Mouse (Mus musculus): Measurements from ENCODE around the gene Tmem190. TPM values are rescaled to one million over a fixed set of nuclear protein-coding genes. Genes with fewer than 3 reads are reported as not detected.
A peak's percentile ranks its signal among the peaks of the same experiment; 100 is the strongest.
"Not testable (repeated sequence)": the region's sequence is repeated elsewhere in the genome, so short reads cannot be mapped to it uniquely, and the experiment has no call there.

Gene Tmem190
- total RNA-seq, 2 experiments from 2014 or later = not detected

- intact Hi-C loops (cut with DNase I; ENCODE audit: low total_unique reads) = no loop called here
- no peak for DNase-seq
These were observed 17.6 kb upstream of the Tmem190 start for GRCm38 (mm10) chr7:4764946-4765710.

DNA sequence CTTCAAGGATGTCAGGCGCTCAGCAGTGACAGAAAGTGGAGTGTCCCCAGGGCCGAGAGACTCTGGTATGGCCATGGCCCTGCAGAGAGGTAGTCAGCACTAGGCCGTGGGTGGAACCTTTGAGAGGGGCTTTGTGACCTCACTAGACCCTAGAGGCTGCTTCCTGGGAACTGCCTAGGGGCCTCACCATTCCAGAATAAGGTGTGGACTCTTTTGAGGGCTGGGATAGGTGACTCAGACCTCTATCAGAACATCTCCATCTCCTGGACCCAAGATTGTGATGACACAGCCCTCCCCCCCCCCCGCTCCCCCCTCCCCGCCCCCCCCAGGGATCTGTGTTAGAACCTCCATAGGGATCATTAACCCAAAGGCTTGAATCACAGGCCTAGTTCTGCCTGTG is 11.5 kb upstream of the Tmem190 start, which contains the start of gene Fam71e2:
Gene Fam71e2 (minus strand): TSS at position 101 of the 400 bp plus-strand sequence.
- DNase-seq = no peak
- intact Hi-C loops (cut with DNase I; ENCODE audit: low total_unique reads) = no loop called here

DNA sequence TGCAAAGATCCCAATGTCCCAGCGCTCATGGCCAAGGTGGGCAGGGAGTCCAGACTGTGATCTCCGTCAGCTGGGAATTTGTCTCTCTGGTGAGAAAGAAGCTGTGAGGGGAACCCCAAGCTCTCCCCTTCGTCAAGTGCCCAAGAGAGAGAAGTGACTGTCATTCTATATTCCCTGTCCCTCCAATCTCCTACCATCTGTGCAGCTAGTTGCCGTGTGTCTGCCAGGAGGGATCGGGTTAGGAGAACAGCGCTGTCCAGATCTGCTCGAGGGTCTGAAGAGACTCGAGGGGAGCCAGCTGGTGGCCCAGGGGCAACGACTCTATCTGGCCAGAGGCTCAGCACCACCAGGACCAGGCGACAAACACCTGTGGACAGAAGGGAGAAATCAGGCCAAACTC is 6.6 kb upstream of the Tmem190 start:
- no peak for DNase-seq
- intact Hi-C loops (cut with DNase I; ENCODE audit: low total_unique reads) = no loop called here

DNA sequence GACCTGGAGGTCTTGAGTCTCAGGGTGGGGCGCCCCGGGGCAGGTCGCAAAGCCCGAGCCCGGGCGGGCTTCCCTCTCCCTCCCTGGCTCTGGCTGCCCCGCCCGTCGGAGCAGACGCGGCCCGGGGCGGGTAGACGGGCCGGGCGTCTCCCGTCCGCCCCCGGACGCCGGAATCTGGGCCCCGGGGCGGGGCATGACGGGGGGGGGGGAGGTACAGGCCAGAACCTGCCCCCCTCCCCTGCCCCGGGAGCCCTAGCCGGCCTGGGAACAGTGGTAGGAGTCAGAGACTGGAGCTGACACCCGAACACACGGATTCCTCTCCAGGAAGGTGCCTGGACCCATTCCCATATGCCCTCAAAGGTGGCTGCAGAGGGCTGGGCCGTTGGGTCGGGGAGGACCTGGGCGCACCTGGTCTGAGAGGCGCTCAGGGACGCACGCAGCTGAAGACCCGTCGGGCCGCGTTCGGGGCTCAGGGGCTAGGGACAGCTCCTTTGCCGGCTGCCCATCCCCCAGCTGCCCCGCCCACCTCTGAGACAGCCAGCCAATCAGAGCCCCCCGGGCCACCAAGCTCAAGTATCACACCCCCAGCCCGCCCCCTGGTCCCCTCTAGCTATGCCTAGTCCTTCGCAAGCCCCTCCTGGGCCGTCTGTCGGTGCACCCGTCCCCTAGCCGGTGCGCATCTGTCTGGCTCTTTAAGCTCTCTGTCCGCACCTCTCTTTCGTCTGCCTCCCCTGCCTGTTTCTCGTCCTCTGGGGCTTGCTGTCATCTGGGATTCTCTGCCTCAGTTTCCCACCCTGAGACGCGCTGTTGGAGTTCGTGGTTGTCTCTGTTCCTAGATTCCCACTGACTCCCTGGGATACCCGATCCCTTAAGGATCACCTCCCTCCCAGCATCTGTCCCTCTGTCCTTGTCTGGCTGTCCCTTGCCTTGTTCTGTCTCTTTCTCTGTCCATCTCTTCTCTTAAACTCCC is 5.6 kb upstream of the Tmem190 start:
- DNase-seq = peak; percentile 72
- intact Hi-C loops (cut with DNase I; ENCODE audit: low total_unique reads) = no loop called here

DNA sequence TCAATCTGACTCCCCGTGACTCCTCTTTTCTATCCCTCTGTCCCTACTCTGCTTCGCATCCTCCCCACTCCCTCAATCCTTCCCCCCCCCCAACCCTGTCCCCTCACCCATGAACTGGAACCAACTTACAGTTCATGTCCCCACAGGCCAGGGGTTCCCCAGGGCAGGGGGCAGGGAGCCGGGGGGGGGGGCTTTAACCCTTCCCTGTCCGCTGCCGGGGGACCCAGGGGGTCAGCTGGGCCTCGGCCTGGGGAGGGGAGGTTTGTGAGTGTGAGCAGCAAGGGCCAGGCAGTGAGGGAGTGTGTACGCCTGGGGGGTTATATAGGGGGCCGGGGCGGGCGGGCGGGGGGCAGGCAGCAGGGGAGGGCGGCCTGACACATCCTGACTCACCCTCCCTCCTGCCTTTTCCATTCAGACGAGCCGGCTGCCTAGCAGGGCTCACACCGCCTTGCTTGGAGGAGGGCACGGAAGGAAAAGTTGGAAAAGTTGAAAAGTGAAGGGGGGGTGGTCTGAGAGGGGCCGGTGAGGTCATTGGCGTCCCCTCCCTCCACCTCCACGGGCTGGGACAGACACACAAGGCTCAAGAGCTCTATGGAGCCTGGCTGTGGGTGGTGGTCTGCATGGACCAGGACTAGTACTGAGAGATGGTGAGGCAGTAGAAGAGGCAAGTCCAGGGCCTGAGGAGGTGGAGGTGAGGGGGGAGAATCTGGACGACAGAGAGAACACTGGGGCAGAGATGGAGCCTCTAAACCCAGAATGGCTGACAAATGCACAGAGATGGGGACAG is 4.7 kb upstream of the Tmem190 start:
- no peak for DNase-seq
- intact Hi-C loops (cut with DNase I; ENCODE audit: low total_unique reads) = no loop called here

- no peak for DNase-seq
- intact Hi-C loops (cut with DNase I; ENCODE audit: low total_unique reads) = loop anchor here (5.0 kb wide), 1 partner anchor 38 kb away; the partner anchor contains the start of gene Kmt5c
These were observed 2.8 kb upstream of the Tmem190 start for GRCm38 (mm10) chr7:4779921-4780320.

DNA sequence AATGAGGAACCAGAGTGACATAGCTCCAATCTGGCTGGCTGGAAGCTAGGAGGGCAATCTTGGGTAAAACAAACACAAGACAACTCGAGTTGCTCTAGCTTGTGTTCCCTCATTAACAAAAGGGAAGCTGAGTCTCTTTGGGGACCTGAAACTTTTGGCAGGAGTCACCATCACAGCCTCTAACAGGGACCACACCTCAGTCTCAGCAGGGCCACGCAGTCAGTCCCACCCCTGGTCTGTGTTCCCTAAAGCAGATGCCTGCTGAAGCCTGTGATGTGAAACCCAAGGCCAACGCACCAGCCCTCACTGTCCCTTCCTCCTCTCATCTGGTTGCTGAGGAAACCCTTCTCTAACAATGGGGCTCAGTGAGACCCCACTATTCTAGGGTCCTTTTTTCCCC is 607 bp upstream of the Tmem190 start:
- intact Hi-C loops (cut with DNase I; ENCODE audit: low total_unique reads) = loop anchor here (5.0 kb wide), 1 partner anchor 40 kb away; the partner anchor contains the start of gene Kmt5c

DNA sequence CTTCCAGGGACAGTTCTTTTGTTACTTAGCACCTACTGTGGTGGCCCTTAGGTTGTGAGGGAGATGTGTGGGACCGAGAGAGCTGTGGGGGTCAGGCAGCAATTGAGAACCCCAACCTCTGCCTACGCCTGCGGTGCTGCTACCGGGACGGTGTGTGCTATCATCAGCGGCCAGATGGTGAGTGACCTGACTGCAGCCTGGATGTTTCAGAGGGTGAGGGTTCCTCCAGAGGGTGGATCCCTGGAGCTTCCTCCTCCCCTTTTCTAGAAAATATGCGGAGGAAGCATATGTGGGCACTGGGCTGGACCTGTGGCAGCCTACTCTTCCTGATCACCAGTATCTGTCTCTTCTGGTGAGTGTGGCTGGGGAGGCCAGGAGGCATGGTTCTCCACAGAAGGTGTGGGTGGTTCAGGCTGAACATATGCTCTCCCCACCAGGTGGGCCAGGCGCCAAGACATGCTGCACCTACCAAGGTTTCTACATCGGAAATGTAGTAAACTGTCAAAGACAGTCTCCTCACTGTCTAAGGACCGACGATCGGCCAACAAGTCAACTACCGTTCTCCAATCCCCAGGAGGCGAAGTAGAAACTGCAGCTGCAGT is 1.0 kb downstream of the Tmem190 start:
- intact Hi-C loops (cut with DNase I; ENCODE audit: low total_unique reads) = loop anchor here (5.0 kb wide), 1 partner anchor 41 kb away; the partner anchor contains the start of gene Kmt5c
- DNase-seq = no peak

More for the DNA sequence above, 607 bp upstream of the Tmem190 start:
- no peak for DNase-seq

- intact Hi-C loops (cut with DNase I; ENCODE audit: low total_unique reads) = loop anchor here (5.0 kb wide), 1 partner anchor 86 kb away; no protein-coding TSS in a partner anchor
- DNase-seq = peak; percentile 64
These were observed 6.0 kb downstream of the Tmem190 start for GRCm38 (mm10) chr7:4788499-4789435.

GRCm38 (mm10) chr7:4789436-4789935 is 6.7 kb downstream of the Tmem190 start, which contains the start of gene Tmem238:
Gene Tmem238 (minus strand): TSS chr7:4789656.
- peak; percentile 74 for DNase-seq
- intact Hi-C loops (cut with DNase I; ENCODE audit: low total_unique reads) = loop anchor here (5.0 kb wide), 1 partner anchor 87 kb away; no protein-coding TSS in a partner anchor

GRCm38 (mm10) chr7:4792278-4793212 is 9.8 kb downstream of the Tmem190 start, which contains the start of gene Rpl28:
Gene Rpl28 (plus strand): TSS chr7:4792874.
- intact Hi-C loops (cut with DNase I; ENCODE audit: low total_unique reads) = no loop called here
- peak; percentile 95 for DNase-seq

DNA sequence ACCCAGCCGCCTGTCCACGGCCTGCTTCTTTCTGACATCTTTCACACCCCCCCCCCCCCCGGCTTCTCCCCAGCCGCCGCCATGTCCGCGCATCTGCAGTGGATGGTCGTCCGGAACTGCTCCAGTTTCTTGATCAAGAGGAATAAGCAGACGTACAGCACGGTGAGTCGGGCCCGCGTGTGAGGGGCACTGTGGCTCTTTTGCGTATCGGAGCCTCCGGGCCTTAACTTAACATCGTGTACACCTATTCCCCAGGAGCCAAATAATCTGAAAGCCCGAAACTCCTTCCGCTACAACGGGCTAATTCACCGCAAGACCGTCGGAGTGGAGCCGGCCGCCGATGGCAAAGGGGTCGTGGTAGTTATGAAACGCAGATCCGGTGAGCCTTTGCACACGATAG is 10.5 kb downstream of the Tmem190 start:
- intact Hi-C loops (cut with DNase I; ENCODE audit: low total_unique reads); DNase-seq: not testable (repeated sequence)

DNA sequence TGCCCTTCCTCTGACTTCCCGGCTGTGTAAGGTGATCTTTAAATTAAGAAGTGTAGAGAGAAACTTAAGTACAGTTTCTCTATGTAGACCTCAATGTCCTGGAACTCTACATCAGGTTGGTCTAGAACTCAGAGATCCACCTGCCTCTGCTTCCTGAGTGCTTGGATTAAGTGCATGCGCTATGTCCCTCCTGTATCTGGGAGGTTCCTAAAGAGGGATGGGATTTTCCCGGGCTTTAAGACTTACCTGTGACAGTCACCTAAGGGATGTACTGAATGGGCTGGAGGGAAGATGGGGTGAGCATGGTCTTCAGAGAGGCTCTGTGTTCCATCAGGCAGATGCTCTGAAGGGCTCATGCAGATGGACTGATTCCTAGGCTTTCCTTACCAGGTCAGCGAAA is 10.9 kb downstream of the Tmem190 start:
- intact Hi-C loops (cut with DNase I; ENCODE audit: low total_unique reads) = no loop called here
- DNase-seq = no peak

DNA sequence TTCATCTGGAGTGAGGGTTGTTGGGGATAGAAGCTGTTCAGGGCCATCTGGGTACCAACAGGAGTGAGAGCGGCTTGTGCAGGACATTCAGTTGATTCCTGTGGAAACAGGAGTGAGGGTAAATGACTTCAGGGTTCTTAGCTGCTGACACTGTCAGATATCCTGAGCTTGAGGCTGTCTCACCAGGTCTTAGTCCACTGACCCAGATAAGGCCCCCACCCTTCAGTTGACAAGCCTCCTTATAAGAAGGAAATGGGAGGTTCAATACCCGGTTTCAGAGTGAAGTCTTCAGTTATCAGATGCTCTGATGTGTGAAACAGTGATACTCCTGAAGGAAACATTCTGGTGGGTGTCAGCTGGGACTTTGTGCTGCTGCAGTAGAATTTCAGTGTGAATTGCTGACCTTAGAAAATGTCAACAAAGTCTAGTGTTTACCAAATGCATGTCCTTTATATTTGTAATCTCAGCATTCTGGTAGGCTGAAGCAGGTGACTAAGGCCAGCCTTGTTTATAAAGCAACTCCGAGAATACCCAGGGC is 12.0 kb downstream of the Tmem190 start:
- intact Hi-C loops (cut with DNase I; ENCODE audit: low total_unique reads) = no loop called here
- no peak for DNase-seq

DNA sequence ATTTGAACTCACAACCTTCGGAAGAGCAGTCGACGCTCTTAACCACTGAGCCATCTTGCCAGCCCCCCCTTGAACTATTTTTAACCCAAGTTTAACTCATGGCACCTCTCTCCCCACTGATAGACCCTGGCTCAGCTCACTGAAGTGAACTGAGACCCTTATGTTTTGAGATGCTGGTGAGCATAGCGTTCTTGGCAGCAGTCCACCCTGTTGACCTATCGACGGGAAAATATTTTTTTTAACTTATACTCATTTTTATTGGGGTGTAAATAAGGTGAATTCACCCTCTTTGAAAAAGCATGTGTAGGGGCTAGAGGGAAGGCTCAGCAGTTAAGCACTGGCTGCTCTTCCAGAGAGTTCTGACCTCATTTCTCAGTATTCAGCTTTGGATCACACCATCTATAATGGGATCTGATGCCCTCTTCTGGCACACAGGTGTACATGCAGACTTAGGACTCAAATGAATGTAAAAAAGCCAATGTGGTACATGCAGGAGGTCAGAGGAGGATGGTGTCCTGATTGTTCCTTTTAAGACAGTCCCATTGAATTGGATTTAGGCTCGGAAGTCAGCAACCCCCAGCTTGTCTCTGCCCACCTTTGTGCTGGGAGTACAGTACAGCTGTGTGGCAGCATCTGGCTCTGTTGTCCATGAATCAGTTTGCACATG is 13.2 kb downstream of the Tmem190 start:
- intact Hi-C loops (cut with DNase I; ENCODE audit: low total_unique reads) = no loop called here
- no peak for DNase-seq

GRCm38 (mm10) chr7:4802247-4802646 is 19.5 kb downstream of the Tmem190 start:
- intact Hi-C loops (cut with DNase I; ENCODE audit: low total_unique reads) = loop anchor here (10.0 kb wide), 2 partner anchors 177 to 247 kb away; no protein-coding TSS in a partner anchor
- no peak for DNase-seq
